Mouse (Mus musculus) limb, embryonic 15.5 days (tissue): Measurements from ENCODE around the gene Erbb2. TPM values are rescaled to one million over a fixed set of nuclear protein-coding genes. Genes with fewer than 3 reads are reported as not detected.

Source experiments
- ATAC-seq: fragments of 200-750 bp; cut with Nextera tagmentation; 2 replicates; pipeline ENCODE4 v1.8.0; 2017; ENCODE audit warnings: low read depth, moderate TSS enrichment; ENCODE audit not compliant: insufficient number of reproducible peaks, low FRiP score, low TSS enrichment
- H3K27ac ChIP-seq: fragments of 300-500 bp; sonication (generic); 2 replicates; pipeline ENCODE4 v1.5.1; 2015; ENCODE audit warnings: moderate library complexity, mild to moderate bottlenecking, inconsistent platforms
- H3K27me3 ChIP-seq: fragments of 300-500 bp; sonication (generic); 2 replicates; pipeline ENCODE4 v1.6.1; 2015; ENCODE audit warnings: inconsistent platforms
- H3K36me3 ChIP-seq: fragments of 300-500 bp; sonication (generic); 2 replicates; pipeline ENCODE4 v1.6.1; 2015; ENCODE audit warnings: inconsistent platforms
- H3K4me1 ChIP-seq: fragments of 300-500 bp; sonication (generic); 2 replicates; pipeline ENCODE4 v1.6.1; 2015; ENCODE audit warnings: inconsistent platforms
- H3K4me2 ChIP-seq: fragments of 300-500 bp; sonication (generic); 2 replicates; pipeline ENCODE4 v1.6.1; 2015; ENCODE audit warnings: mild to moderate bottlenecking, inconsistent platforms
- H3K4me3 ChIP-seq: fragments of 300-500 bp; sonication (generic); 2 replicates; pipeline ENCODE4 v1.5.1; 2015; ENCODE audit warnings: mild to moderate bottlenecking, inconsistent platforms
- H3K9ac ChIP-seq: fragments of 300-500 bp; sonication (generic); 2 replicates; pipeline ENCODE4 v1.6.1; 2015; ENCODE audit warnings: inconsistent platforms
- H3K9me3 ChIP-seq: fragments of 300-500 bp; sonication (generic); 2 replicates; pipeline ENCODE4 v1.6.1; 2016; ENCODE audit warnings: inconsistent platforms
- WGBS: fragments of 180-500 bp; shearing (Covaris S2); methylation state at CpG from one replicate; pipeline ENCODE4 v1.1.7; 2015; 5-methylcytosine and 5-hydroxymethylcytosine counted together
- polyA plus RNA-seq: library from polyadenylated mRNA; unstranded; fragments of >200 nt; fragmentation: Nextera tagmentation; extraction: Ambion mirVana; gene quantifications from 2 replicates; pipeline ENCODE4 v1.2.1, GENCODE M21; 2015

Erbb2 gene
- polyA plus RNA-seq, 1 experiment from 2014 or later: 70.7 TPM

DNA sequence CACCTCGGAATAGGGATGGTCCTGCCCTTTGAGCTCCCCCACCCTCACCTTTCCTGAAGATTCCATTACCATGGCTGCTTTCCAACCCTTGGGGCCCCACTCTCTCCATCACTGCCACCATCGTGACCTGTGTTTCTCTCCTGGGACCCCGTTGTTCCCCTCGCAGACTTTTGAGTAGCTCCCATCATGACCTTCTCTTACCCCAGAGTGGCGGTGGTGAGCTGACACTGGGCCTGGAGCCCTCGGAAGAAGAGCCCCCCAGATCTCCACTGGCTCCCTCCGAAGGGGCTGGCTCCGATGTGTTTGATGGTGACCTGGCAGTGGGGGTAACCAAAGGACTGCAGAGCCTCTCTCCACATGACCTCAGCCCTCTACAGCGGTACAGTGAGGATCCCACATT, 23.5 kb downstream of the Erbb2 start:
- WGBS: 95% methylated on average over 9 of the region's 9 CpGs
- peaks cover 60% of the 10 kb centered on the region for H3K36me3 ChIP-seq
- no peaks in the 10 kb centered on the region for H3K27me3 ChIP-seq
- no peak overlapping the region for H3K27ac ChIP-seq
- H3K4me1 ChIP-seq: peaks cover 12% of the 10 kb centered on the region
- no peak overlapping the region for H3K4me2 ChIP-seq
- ATAC-seq: no peak
- H3K9me3 ChIP-seq: no peaks in the 10 kb centered on the region
- H3K9ac ChIP-seq: no peak overlapping the region
- H3K4me3 ChIP-seq: no peak overlapping the region

GRCm38 (mm10) chr11:98437441-98437840, 25.2 kb downstream of the Erbb2 start:
- no peak overlapping the region for H3K9ac ChIP-seq
- no peaks in the 10 kb centered on the region for H3K9me3 ChIP-seq
- 0 out of 2 replicates have a peak overlapping the region, but pooled peaks have one; percentile 81 for H3K4me3 ChIP-seq
- WGBS: 77% methylated on average over 6 of the region's 6 CpGs
- peaks cover 12% of the 10 kb centered on the region for H3K4me1 ChIP-seq
- no peak for ATAC-seq
- no peaks in the 10 kb centered on the region for H3K27me3 ChIP-seq
- peaks cover 43% of the 10 kb centered on the region for H3K36me3 ChIP-seq
- no peak overlapping the region for H3K27ac ChIP-seq
- H3K4me2 ChIP-seq: no peak overlapping the region

- ATAC-seq: peak; percentile 83
- H3K9me3 ChIP-seq: no peaks in the 10 kb centered on the region
- 2% methylated on average over 43 of the region's 43 CpGs for WGBS
- peak within 1 kb of the TSS; percentile 78 for H3K4me2 ChIP-seq
- H3K4me1 ChIP-seq: peaks cover 12% of the 10 kb centered on the region
- no peaks in the 10 kb centered on the region for H3K27me3 ChIP-seq
- peak within 1 kb of the TSS; percentile 42 for H3K9ac ChIP-seq
- H3K36me3 ChIP-seq: peaks cover 34% of the 10 kb centered on the region
- H3K27ac ChIP-seq: peak within 1 kb of the TSS; percentile 81
- H3K4me3 ChIP-seq: peak within 1 kb of the TSS; percentile 81
Observed at GRCm38 (mm10) chr11:98438331-98439158, 26.3 kb downstream of the Erbb2 start, which contains the start of gene Mien1. Mien1 (minus strand) TSS chr11:98438991.

DNA sequence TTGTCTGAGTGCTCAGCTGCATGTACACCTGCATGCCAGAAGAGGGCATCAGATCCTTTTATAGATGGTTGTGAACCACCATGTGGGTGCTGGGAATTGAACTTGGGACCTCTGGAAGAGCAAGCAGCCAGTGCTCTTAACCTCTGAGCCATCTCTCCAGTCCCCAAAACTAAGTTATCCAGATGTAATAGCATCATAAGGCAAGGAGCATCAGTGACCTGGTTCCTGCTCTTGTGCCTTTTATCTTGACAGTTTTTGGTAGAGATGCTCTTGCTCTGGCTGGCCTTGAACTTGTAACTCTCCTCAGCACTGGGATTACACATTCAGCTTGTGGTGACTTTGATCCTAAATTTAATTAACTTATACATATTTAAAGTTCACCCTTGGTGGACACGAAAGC, 31.4 kb downstream of the Erbb2 start:
- WGBS: 89% methylated on average over 1 of the region's 1 CpGs
- H3K27ac ChIP-seq: no peak overlapping the region
- H3K9me3 ChIP-seq: no peaks in the 10 kb centered on the region
- H3K4me3 ChIP-seq: no peak overlapping the region
- H3K9ac ChIP-seq: no peak overlapping the region
- no peaks in the 10 kb centered on the region for H3K36me3 ChIP-seq
- H3K4me2 ChIP-seq: no peak overlapping the region
- H3K27me3 ChIP-seq: peaks cover 35% of the 10 kb centered on the region
- H3K4me1 ChIP-seq: peaks cover 16% of the 10 kb centered on the region
- no peak for ATAC-seq

DNA sequence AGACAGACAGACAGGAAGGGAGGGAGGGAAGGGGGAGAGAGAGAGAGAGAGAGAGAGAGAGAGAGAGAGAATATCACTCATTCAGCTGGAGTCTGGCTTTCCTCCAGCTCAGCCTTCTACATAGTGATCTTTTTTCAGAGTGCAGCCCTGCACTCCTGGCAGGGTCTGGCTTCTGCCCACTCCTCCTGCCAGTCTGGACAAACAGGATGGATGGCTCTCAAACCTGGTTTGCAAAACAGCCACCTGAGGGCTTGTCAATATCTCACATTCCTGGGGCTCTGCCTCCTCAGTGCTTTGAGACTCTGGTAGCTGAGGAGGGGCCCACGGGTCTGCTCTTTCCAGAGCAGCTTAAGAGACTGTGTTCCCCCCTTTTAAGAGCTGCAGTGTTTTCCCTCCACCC, 33.0 kb downstream of the Erbb2 start:
- ATAC-seq: no peak
- Histone ChIP-seq H3K4me3 (no peak overlapping the region), H3K9ac (no peak overlapping the region), H3K27me3 (peaks cover 39% of the 10 kb centered on the region), H3K9me3 (no peaks in the 10 kb centered on the region), H3K4me2 (no peak overlapping the region), H3K4me1 (peaks cover 17% of the 10 kb centered on the region), H3K27ac (no peak overlapping the region), H3K36me3 (no peaks in the 10 kb centered on the region)
- WGBS: 23% methylated on average over 1 of the region's 1 CpGs

DNA sequence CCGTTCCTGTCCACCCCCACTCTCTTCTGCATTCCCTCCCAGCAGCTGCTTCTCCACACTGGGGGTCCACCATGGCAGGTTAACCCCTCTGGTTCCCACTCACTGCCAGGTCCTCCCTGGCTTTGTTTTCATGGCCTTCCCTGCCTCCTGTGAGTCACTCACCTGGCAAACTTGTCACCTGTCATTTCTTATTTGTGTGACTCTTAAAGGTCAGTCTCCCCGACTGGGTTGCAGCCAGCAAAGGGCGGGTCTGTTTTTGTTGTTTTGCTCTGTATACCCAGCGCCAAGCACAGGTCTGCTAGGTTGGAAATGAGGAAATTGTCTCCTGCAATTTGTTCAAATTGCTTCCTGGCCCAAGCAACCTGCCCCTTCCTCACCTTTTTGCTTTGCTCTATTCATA, 33.4 kb downstream of the Erbb2 start:
- 34% methylated on average over 4 of the region's 4 CpGs for WGBS
- no peak overlapping the region for H3K4me2 ChIP-seq
- no peak overlapping the region for H3K27ac ChIP-seq

GRCm38 (mm10) chr11:98446213-98446561, 33.9 kb downstream of the Erbb2 start, which contains the start of gene Grb7:
Grb7 (plus strand) TSS chr11:98446394.
- no peak for ATAC-seq
- Histone ChIP-seq H3K9me3 (no peaks in the 10 kb centered on the region), H3K9ac (no peak within 1 kb of the TSS), H3K36me3 (no peaks in the 10 kb centered on the region), H3K27me3 (peaks cover 39% of the 10 kb centered on the region), H3K27ac (no peak within 1 kb of the TSS), H3K4me1 (peaks cover 20% of the 10 kb centered on the region), H3K4me2 (peak within 1 kb of the TSS; percentile 28), H3K4me3 (peak within 1 kb of the TSS; percentile 29)
- WGBS: 11% methylated on average over 5 of the region's 5 CpGs

More for the DNA sequence above, 33.4 kb downstream of the Erbb2 start:
- Histone ChIP-seq H3K4me1 (peaks cover 20% of the 10 kb centered on the region), H3K9ac (no peak overlapping the region), H3K27me3 (peaks cover 39% of the 10 kb centered on the region), H3K36me3 (no peaks in the 10 kb centered on the region), H3K9me3 (no peaks in the 10 kb centered on the region), H3K4me3 (no peak overlapping the region)
- no peak for ATAC-seq

GRCm38 (mm10) chr11:98446562-98447474, 34.5 kb downstream of the Erbb2 start:
- Histone ChIP-seq H3K4me2 (peak overlapping the region; percentile 28), H3K9me3 (no peaks in the 10 kb centered on the region), H3K27me3 (peaks cover 39% of the 10 kb centered on the region), H3K4me3 (peak overlapping the region; percentile 29), H3K4me1 (peaks cover 20% of the 10 kb centered on the region), H3K27ac (no peak overlapping the region), H3K9ac (no peak overlapping the region), H3K36me3 (no peaks in the 10 kb centered on the region)
- ATAC-seq: no peak
- WGBS: 2% methylated on average over 33 of the region's 33 CpGs

GRCm38 (mm10) chr11:98447475-98447834, 35.2 kb downstream of the Erbb2 start:
- no peaks in the 10 kb centered on the region for H3K36me3 ChIP-seq
- H3K9me3 ChIP-seq: no peaks in the 10 kb centered on the region
- no peak overlapping the region for H3K27ac ChIP-seq
- H3K27me3 ChIP-seq: peaks cover 39% of the 10 kb centered on the region
- peak overlapping the region; percentile 29 for H3K4me3 ChIP-seq
- 24% methylated on average over 7 of the region's 7 CpGs for WGBS
- H3K4me2 ChIP-seq: peak overlapping the region; percentile 28
- no peak for ATAC-seq
- H3K9ac ChIP-seq: no peak overlapping the region
- H3K4me1 ChIP-seq: peaks cover 20% of the 10 kb centered on the region

GRCm38 (mm10) chr11:98448191-98448790, 36.0 kb downstream of the Erbb2 start:
- no peak for ATAC-seq
- Histone ChIP-seq H3K9ac (no peak overlapping the region), H3K27me3 (peaks cover 39% of the 10 kb centered on the region), H3K4me1 (peaks cover 20% of the 10 kb centered on the region), H3K4me2 (0 out of 2 replicates have a peak overlapping the region, but pooled peaks have one; percentile 28), H3K4me3 (peak overlapping the region; percentile 29; the same call in 1 of the 2 replicates), H3K9me3 (no peaks in the 10 kb centered on the region), H3K36me3 (no peaks in the 10 kb centered on the region), H3K27ac (no peak overlapping the region)
- WGBS: 43% methylated on average over 13 of the region's 13 CpGs

DNA sequence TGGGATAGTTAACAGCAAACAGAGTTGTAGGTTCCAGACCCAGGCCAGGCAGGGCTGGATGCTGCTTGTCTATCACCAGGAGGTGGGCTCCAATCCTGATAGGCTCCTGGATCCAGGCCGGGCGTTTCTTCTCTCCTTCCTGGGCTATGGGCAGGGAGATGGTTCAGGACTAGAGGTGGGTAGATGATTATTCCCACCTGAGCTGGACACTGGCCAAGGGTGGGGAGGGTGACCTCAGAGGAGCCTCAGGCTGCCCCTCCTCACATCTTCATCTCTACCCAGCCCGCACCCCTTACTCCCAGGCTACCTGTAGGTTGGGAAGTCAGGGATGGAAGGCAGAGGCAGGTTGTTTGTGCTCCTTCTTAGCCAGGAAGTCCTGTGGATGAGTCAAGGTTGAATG, 37.1 kb downstream of the Erbb2 start:
- H3K27ac ChIP-seq: no peak overlapping the region
- H3K9me3 ChIP-seq: no peaks in the 10 kb centered on the region
- peaks cover 20% of the 10 kb centered on the region for H3K4me1 ChIP-seq
- no peak overlapping the region for H3K4me2 ChIP-seq
- H3K27me3 ChIP-seq: peaks cover 39% of the 10 kb centered on the region
- no peak overlapping the region for H3K9ac ChIP-seq
- 80% methylated on average over 3 of the region's 3 CpGs for WGBS
- no peaks in the 10 kb centered on the region for H3K36me3 ChIP-seq
- ATAC-seq: no peak
- no peak overlapping the region for H3K4me3 ChIP-seq
